Mouse (Mus musculus) liver, embryonic 11.5 days (tissue): ENCODE data around the gene Sh2d4b. TPM values are rescaled to one million over a fixed set of nuclear protein-coding genes. Genes with fewer than 3 reads are reported as not detected.

Experiments
- ATAC-seq: fragments of 200-750 bp; cut with Nextera tagmentation; replicated peaks from 2 replicates; pipeline ENCODE4 v1.8.0; 2017; ENCODE audit warnings: moderate number of reproducible peaks, mild to moderate bottlenecking, moderate TSS enrichment, moderate library complexity; ENCODE audit not compliant: low FRiP score
- DNase-seq: peaks from one replicate; pipeline ENCODE4 v3.0.0-alpha.2; 2017; ENCODE audit warnings: low spot score
- H3K27ac ChIP-seq: fragments of 300-500 bp; sonication (generic); 2 replicates; pipeline ENCODE4 v1.5.1; 2014; ENCODE audit warnings: mild to moderate bottlenecking, low read depth, low read length, control low read depth
- H3K27me3 ChIP-seq: fragments of 300-500 bp; sonication (generic); replicated peaks from 2 replicates; pipeline ENCODE4 v1.6.1; 2014; ENCODE audit warnings: low read length, mixed read lengths; ENCODE audit not compliant: control insufficient read depth, insufficient read depth
- H3K36me3 ChIP-seq: fragments of 300-500 bp; sonication (generic); 2 replicates; pipeline ENCODE4 v1.6.1; 2014; ENCODE audit warnings: mild to moderate bottlenecking, low read length, moderate library complexity, mixed read lengths; ENCODE audit not compliant: control insufficient read depth, insufficient read depth
- H3K4me1 ChIP-seq: fragments of 300-500 bp; sonication (generic); replicated peaks from 2 replicates; pipeline ENCODE4 v1.6.1; 2014; ENCODE audit warnings: low read length, mixed read lengths; ENCODE audit not compliant: control insufficient read depth, insufficient read depth
- H3K4me2 ChIP-seq: fragments of 300-500 bp; sonication (generic); 2 replicates; pipeline ENCODE4 v1.6.1; 2014; ENCODE audit warnings: mild to moderate bottlenecking, control low read depth, moderate library complexity
- H3K4me3 ChIP-seq: fragments of 300-500 bp; sonication (generic); 2 replicates; pipeline ENCODE4 v1.5.1; 2014; ENCODE audit warnings: low read depth, low read length, control low read depth
- H3K9ac ChIP-seq: fragments of 300-500 bp; sonication (generic); 2 replicates; pipeline ENCODE4 v1.6.1; 2014; ENCODE audit warnings: low read depth, low read length, control low read depth
- H3K9me3 ChIP-seq: fragments of 300-500 bp; sonication (generic); 2 replicates; pipeline ENCODE4 v1.6.1; 2016; ENCODE audit warnings: low read length, inconsistent platforms, mixed read lengths; ENCODE audit not compliant: control insufficient read depth
- WGBS: fragments of 180-500 bp; shearing (Covaris S2); extraction: QIAGEN DNeasy Blood & Tissue Kit; methylation state at CpG from one replicate; pipeline ENCODE4 v1.1.7; 2014; 5-methylcytosine and 5-hydroxymethylcytosine counted together
- polyA plus RNA-seq: library from polyadenylated mRNA; unstranded; fragments of >200 nt; fragmentation: Nextera tagmentation; extraction: Ambion mirVana; gene quantifications from 2 replicates; pipeline ENCODE4 v1.2.1, GENCODE M21; 2014

The Sh2d4b gene
- polyA plus RNA-seq, 1 experiment from 2014 or later, result 0.43 TPM

- H3K4me1 ChIP-seq, result no peaks in the 10 kb centered on the region
- no peaks in the 10 kb centered on the region for H3K9me3 ChIP-seq
- H3K27ac ChIP-seq, result no peak overlapping the region
- H3K9ac ChIP-seq, result no peak overlapping the region
- H3K27me3 ChIP-seq, result no peaks in the 10 kb centered on the region
- no peak for DNase-seq
- H3K4me3 ChIP-seq, result no peak overlapping the region
- WGBS, result 41% methylated on average over 1 of the region's 1 CpGs
- no peak for ATAC-seq
- H3K36me3 ChIP-seq, result no peaks in the 10 kb centered on the region
- H3K4me2 ChIP-seq, result no peak overlapping the region
These were observed 101.5 kb downstream of the Sh2d4b start for GRCm38 (mm10) chr14:40791606-40792005.

GRCm38 (mm10) chr14:40789110-40789509 lies 104.0 kb downstream of the Sh2d4b start:
- WGBS, result 41% methylated on average over 3 of the region's 3 CpGs
- Histone ChIP-seq H3K9ac (no peak overlapping the region), H3K9me3 (no peaks in the 10 kb centered on the region), H3K4me2 (no peak overlapping the region), H3K36me3 (no peaks in the 10 kb centered on the region), H3K4me1 (no peaks in the 10 kb centered on the region), H3K4me3 (no peak overlapping the region), H3K27me3 (no peaks in the 10 kb centered on the region), H3K27ac (no peak overlapping the region)
- no peak for ATAC-seq
- DNase-seq, result no peak

GRCm38 (mm10) chr14:40769097-40770090 lies 123.7 kb downstream of the Sh2d4b start:
- H3K4me3 ChIP-seq, result no peak overlapping the region
- no peaks in the 10 kb centered on the region for H3K36me3 ChIP-seq
- H3K4me1 ChIP-seq, result no peaks in the 10 kb centered on the region
- no peaks in the 10 kb centered on the region for H3K27me3 ChIP-seq
- no peak overlapping the region for H3K27ac ChIP-seq
- ATAC-seq, result no peak
- H3K9me3 ChIP-seq, result no peaks in the 10 kb centered on the region
- no peak overlapping the region for H3K4me2 ChIP-seq
- no peak overlapping the region for H3K9ac ChIP-seq
- 63% methylated on average over 7 of the region's 7 CpGs for WGBS
- DNase-seq, result no peak

Other genes starting within 250 kb of the Sh2d4b start
- gene Tspan14, start 73.5 kb upstream of the Sh2d4b start, polyA plus RNA-seq, result 65.3 and 68.1 TPM in 2 replicates
- 78.2 and 84.8 TPM in 2 replicates for gene Fam213a, start 120.5 kb upstream of the Sh2d4b start, polyA plus RNA-seq
- not detected in 2 replicates for gene Dydc2, start 175.9 kb upstream of the Sh2d4b start, polyA plus RNA-seq
- not detected in 2 replicates for gene Dydc1, start 179.6 kb upstream of the Sh2d4b start, polyA plus RNA-seq
- gene Mat1a, start 211.8 kb upstream of the Sh2d4b start, polyA plus RNA-seq, result 0.05 and 0.19 TPM in 2 replicates
- gene Sftpa1, start 238.5 kb upstream of the Sh2d4b start, polyA plus RNA-seq, result not detected in 2 replicates